Mouse (Mus musculus) lung, postnatal 0 days (tissue): ENCODE measurements around the gene Hspa12a. TPM values are rescaled to one million over a fixed set of nuclear protein-coding genes. Genes with fewer than 3 reads are reported as not detected.

ENCODE experiments used
- ATAC-seq: fragments of 200-750 bp; cut with Nextera tagmentation; 2 replicates; pipeline ENCODE4 v1.8.0; 2017; ENCODE audit warnings: moderate library complexity
- DNase-seq: peaks from one replicate; pipeline ENCODE4 v3.0.0-alpha.2; 2016; ENCODE audit warnings: low spot score
- H3K27ac ChIP-seq: fragments of 300-500 bp; sonication (generic); 2 replicates; pipeline ENCODE4 v1.5.1; 2014; ENCODE audit warnings: antibody characterized with exemption, mild to moderate bottlenecking, low read length, mixed read lengths
- H3K27me3 ChIP-seq: fragments of 300-500 bp; sonication (generic); replicated peaks from 2 replicates; pipeline ENCODE4 v1.6.1; 2014; ENCODE audit warnings: low read length, mixed read lengths; ENCODE audit not compliant: insufficient read depth
- H3K36me3 ChIP-seq: fragments of 300-500 bp; sonication (generic); 2 replicates; pipeline ENCODE4 v1.6.1; 2014; ENCODE audit warnings: low read length, mixed read lengths; ENCODE audit not compliant: insufficient read depth
- H3K4me1 ChIP-seq: fragments of 300-500 bp; sonication (generic); 2 replicates; pipeline ENCODE4 v1.6.1; 2014; ENCODE audit warnings: antibody characterized with exemption, low read depth, low read length, mixed read lengths; ENCODE audit not compliant: insufficient read depth
- H3K4me2 ChIP-seq: fragments of 300-500 bp; sonication (generic); replicated peaks from 2 replicates; pipeline ENCODE4 v1.6.1; 2014; ENCODE audit warnings: low read depth, mild to moderate bottlenecking, low read length, moderate library complexity, mixed read lengths
- H3K4me3 ChIP-seq: fragments of 300-500 bp; sonication (generic); 2 replicates; pipeline ENCODE4 v1.5.1; 2014; ENCODE audit warnings: low read depth, low read length
- H3K9ac ChIP-seq: fragments of 300-500 bp; sonication (generic); replicated peaks from 2 replicates; pipeline ENCODE4 v1.6.1; 2014; ENCODE audit warnings: low read depth, mild to moderate bottlenecking
- H3K9me3 ChIP-seq: fragments of 300-500 bp; sonication (generic); 2 replicates; pipeline ENCODE4 v1.6.1; 2016; ENCODE audit warnings: low read length, mixed read lengths
- CTCF ChIP-seq: IDR thresholded peaks from 2 replicates; pipeline ENCODE4 v1.5.1; 2016; ENCODE audit warnings: antibody characterized with exemption, mild to moderate bottlenecking
- EP300 ChIP-seq: IDR thresholded peaks from 2 replicates; pipeline ENCODE4 v1.6.1; 2016; ENCODE audit warnings: antibody characterized with exemption, mild to moderate bottlenecking, control low read depth
- WGBS: fragments of 180-500 bp; shearing (Covaris S2); extraction: QIAGEN DNeasy Blood & Tissue Kit; methylation state at CpG from one replicate; pipeline ENCODE4 v1.1.7; 2014; 5-methylcytosine and 5-hydroxymethylcytosine counted together
- polyA plus RNA-seq: library from polyadenylated mRNA; unstranded; fragments of >200 nt; fragmentation: Nextera tagmentation; extraction: Ambion mirVana; gene quantifications from 2 replicates; pipeline ENCODE4 v1.2.1, GENCODE M21; 2015

Hspa12a gene
- polyA plus RNA-seq, 1 experiment from 2014 or later: 3.3 TPM

- no peaks in the 10 kb centered on the region for H3K27me3 ChIP-seq
- H3K4me2 ChIP-seq: no peak overlapping the region
- 62% methylated on average over 13 of the region's 13 CpGs for WGBS
- ATAC-seq (no peak), DNase-seq (peak; percentile 37)
- no peaks in the 10 kb centered on the region for H3K9me3 ChIP-seq
- H3K36me3 ChIP-seq: no peaks in the 10 kb centered on the region
- no peaks in the 10 kb centered on the region; the same call in 1 of the 2 replicates for H3K4me1 ChIP-seq
- no peak overlapping the region for H3K27ac ChIP-seq
- no peak for TF ChIP-seq EP300
- no peak for TF ChIP-seq CTCF
- H3K4me3 ChIP-seq: no peak overlapping the region
- no peak overlapping the region for H3K9ac ChIP-seq
Observed at GRCm38 (mm10) chr19:58849333-58850131, 93.9 kb downstream of the Hspa12a start.

DNA sequence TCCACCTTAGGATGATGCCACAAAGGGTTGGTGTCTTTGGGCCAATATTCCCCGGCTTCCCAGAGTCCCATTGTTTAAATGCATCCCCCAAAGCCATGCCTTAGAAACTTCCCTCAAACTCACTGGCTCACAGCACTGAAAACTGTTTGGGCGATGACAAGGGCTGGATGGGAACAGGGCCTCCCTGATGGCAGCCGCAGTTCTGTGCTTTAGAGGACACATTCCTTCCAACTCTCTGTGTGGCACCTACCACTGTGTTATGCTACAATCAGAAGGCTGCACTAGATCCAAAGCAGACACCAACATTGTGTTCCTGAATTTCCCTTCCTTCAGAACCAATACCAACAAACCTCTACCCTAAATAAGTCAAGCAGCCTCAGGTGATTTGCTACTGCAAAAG lies 99.8 kb downstream of the Hspa12a start:
- H3K36me3 ChIP-seq: no peaks in the 10 kb centered on the region
- DNase-seq (no peak), ATAC-seq (no peak)
- H3K9me3 ChIP-seq: no peaks in the 10 kb centered on the region
- H3K4me1 ChIP-seq: no peaks in the 10 kb centered on the region
- H3K27ac ChIP-seq: no peak overlapping the region
- no peak for TF ChIP-seq EP300
- TF ChIP-seq CTCF: no peak
- H3K4me2 ChIP-seq: no peak overlapping the region
- H3K4me3 ChIP-seq: no peak overlapping the region
- H3K9ac ChIP-seq: no peak overlapping the region
- WGBS: 79% methylated on average over 3 of the region's 3 CpGs
- no peaks in the 10 kb centered on the region for H3K27me3 ChIP-seq

GRCm38 (mm10) chr19:58840721-58841271 lies 102.7 kb downstream of the Hspa12a start:
- H3K27me3 ChIP-seq: no peaks in the 10 kb centered on the region
- no peaks in the 10 kb centered on the region for H3K4me1 ChIP-seq
- no peak overlapping the region for H3K4me2 ChIP-seq
- H3K36me3 ChIP-seq: no peaks in the 10 kb centered on the region
- H3K27ac ChIP-seq: no peak overlapping the region
- no peak overlapping the region for H3K4me3 ChIP-seq
- H3K9me3 ChIP-seq: no peaks in the 10 kb centered on the region
- 87% methylated on average over 5 of the region's 5 CpGs for WGBS
- DNase-seq: no peak
- TF ChIP-seq CTCF: no peak
- no peak for TF ChIP-seq EP300
- no peak overlapping the region for H3K9ac ChIP-seq
- ATAC-seq: no peak

DNA sequence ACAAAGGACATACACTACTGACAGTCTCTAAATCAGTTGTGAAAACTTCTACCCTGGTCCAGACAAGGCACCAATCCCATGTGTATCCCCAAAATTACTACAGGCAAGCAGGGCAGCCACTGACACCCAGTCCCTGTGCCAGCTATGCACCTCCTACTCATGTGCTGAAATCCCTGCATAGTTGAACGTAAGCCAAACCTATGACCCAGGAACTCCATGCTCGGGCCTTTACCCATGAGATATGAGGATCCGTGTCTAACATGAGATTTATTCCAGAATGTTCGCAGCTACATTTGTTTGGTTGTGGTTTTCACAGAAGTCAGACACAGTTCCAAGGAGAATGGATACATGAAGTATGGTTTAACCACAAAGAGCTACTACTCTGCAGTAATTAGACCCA lies 103.6 kb downstream of the Hspa12a start:
- TF ChIP-seq EP300: no peak
- ATAC-seq (no peak), DNase-seq (peak; percentile 25)
- Histone ChIP-seq H3K27me3 (no peaks in the 10 kb centered on the region), H3K4me3 (no peak overlapping the region), H3K36me3 (no peaks in the 10 kb centered on the region), H3K4me1 (no peaks in the 10 kb centered on the region), H3K9ac (no peak overlapping the region), H3K27ac (no peak overlapping the region), H3K4me2 (no peak overlapping the region), H3K9me3 (no peaks in the 10 kb centered on the region)
- WGBS: 51% methylated on average over 4 of the region's 4 CpGs

GRCm38 (mm10) chr19:58839345-58839744 lies 104.1 kb downstream of the Hspa12a start:
- H3K4me2 ChIP-seq: no peak overlapping the region
- no peak overlapping the region for H3K27ac ChIP-seq
- H3K36me3 ChIP-seq: no peaks in the 10 kb centered on the region
- TF ChIP-seq CTCF (no peak), EP300 (no peak)
- ATAC-seq: no peak
- DNase-seq: no peak
- H3K9ac ChIP-seq: no peak overlapping the region
- no peaks in the 10 kb centered on the region for H3K9me3 ChIP-seq
- WGBS: 69% methylated on average over 3 of the region's 3 CpGs
- H3K27me3 ChIP-seq: no peaks in the 10 kb centered on the region
- H3K4me1 ChIP-seq: no peaks in the 10 kb centered on the region
- no peak overlapping the region for H3K4me3 ChIP-seq

DNA sequence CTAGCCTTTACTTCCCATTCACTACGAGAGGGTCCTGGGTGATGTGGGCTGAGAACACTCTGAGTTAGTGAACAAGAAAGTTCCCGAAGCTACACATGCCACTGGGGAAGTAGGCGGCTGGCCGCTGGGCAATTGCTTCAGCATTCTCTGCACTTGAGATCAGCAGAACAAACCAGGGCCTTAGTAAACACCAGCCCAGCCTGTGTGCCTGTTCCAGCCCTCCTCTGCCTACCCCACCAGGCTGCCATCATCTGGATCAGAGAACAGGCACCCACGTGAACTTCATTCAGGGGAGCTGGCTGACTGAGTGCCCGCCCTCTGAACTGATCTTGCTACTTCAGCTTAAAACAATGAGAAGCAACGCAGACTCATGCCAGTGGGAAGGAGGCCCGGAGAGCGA lies 104.7 kb downstream of the Hspa12a start:
- no peaks in the 10 kb centered on the region for H3K27me3 ChIP-seq
- peak; percentile 66 for ATAC-seq
- no peak overlapping the region for H3K4me3 ChIP-seq
- TF ChIP-seq CTCF (no peak), EP300 (no peak)
- H3K9ac ChIP-seq: no peak overlapping the region
- no peak overlapping the region for H3K27ac ChIP-seq
- no peaks in the 10 kb centered on the region for H3K9me3 ChIP-seq
- no peaks in the 10 kb centered on the region for H3K36me3 ChIP-seq
- peak; percentile 26 for DNase-seq
- H3K4me1 ChIP-seq: no peaks in the 10 kb centered on the region
- WGBS: 51% methylated on average over 9 of the region's 9 CpGs
- no peak overlapping the region for H3K4me2 ChIP-seq
